Mouse (Mus musculus): ENCODE data around the gene Mrpl30.

DNA sequence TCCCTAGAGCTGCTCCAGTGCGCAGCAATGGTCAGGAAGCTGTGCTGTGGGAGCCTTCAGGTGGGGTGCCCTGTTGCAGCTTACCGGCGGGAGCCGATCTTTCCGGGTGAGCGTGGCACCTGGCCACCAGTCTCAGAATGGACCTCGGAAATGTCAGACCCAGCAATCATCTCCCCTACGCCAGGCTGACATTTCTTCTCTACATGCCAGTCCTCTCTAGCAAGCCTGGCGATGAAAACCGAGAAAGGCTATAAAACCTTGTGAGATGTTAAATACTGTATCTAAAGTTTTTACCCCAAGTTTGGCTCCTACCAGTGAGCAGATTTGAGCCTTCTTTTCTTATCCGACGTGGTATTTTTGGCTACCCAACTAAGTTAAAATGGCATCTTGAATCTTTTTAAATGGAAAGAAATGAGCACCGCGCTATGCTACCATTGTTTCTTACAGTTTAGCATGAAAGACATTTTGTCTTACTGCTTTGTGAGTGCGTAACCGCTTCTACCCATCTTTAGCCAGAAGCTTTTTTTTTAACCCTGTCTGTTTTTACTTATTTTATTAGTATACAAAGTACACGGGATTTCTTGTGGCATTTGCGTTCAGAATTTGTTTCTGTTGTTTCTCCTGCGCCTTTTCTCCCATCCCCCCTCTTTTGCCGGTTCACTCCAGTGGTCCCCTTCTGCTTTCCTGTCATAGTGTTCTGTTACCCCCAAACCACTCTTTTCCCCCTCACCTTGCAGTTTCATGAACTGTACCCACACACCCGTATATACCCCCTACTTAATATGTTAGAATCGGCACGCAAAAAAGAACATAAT lies 24.7 kb upstream of the Mrpl30 start:
- TF ChIP-seq CTCF (IDR thresholded peaks at IDR 0.05; ENCODE audit: control insufficient read depth, insufficient read depth, insufficient replicate concordance, low read depth, low read length) (no peak), POLR2A (IDR thresholded peaks at IDR 0.05; ENCODE audit: control insufficient read depth, low read depth, low read length) (no peak)
